Mouse (Mus musculus) liver, embryonic 12.5 days (tissue): ENCODE results near the gene Adamts6. TPM values are rescaled to one million over a fixed set of nuclear protein-coding genes. Genes with fewer than 3 reads are reported as not detected.

Source experiments
- ATAC-seq: fragments of 200-750 bp; cut with Nextera tagmentation; 2 replicates; pipeline ENCODE4 v1.8.0; 2017; ENCODE audit warnings: moderate number of reproducible peaks, mild to moderate bottlenecking, moderate library complexity
- H3K27ac ChIP-seq: fragments of 300-500 bp; sonication (generic); 2 replicates; pipeline ENCODE4 v1.5.1; 2016; ENCODE audit warnings: mild to moderate bottlenecking
- H3K27me3 ChIP-seq: fragments of 300-500 bp; sonication (generic); replicated peaks from 2 replicates; pipeline ENCODE4 v1.6.1; 2016; ENCODE audit warnings: mild to moderate bottlenecking, moderate library complexity
- H3K36me3 ChIP-seq: fragments of 300-500 bp; sonication (generic); 2 replicates; pipeline ENCODE4 v1.6.1; 2016; ENCODE audit warnings: mild to moderate bottlenecking, moderate library complexity
- H3K4me1 ChIP-seq: fragments of 300-500 bp; sonication (generic); 2 replicates; pipeline ENCODE4 v1.6.1; 2016
- H3K4me2 ChIP-seq: fragments of 300-500 bp; sonication (generic); 2 replicates; pipeline ENCODE4 v1.6.1; 2016; ENCODE audit warnings: mild to moderate bottlenecking, moderate library complexity
- H3K4me3 ChIP-seq: fragments of 300-500 bp; sonication (generic); 2 replicates; pipeline ENCODE4 v1.5.1; 2016; ENCODE audit warnings: mild to moderate bottlenecking, moderate library complexity
- H3K9ac ChIP-seq: fragments of 300-500 bp; sonication (generic); 2 replicates; pipeline ENCODE4 v1.6.1; 2016; ENCODE audit warnings: mild to moderate bottlenecking, moderate library complexity
- H3K9me3 ChIP-seq: fragments of 300-500 bp; sonication (generic); replicated peaks from 2 replicates; pipeline ENCODE4 v1.6.1; 2016; ENCODE audit warnings: mild to moderate bottlenecking, moderate library complexity
- WGBS: fragments of 180-500 bp; shearing (Covaris S2); methylation state at CpG from one replicate; pipeline ENCODE4 v1.1.7; 2016; ENCODE audit not compliant: insufficient replicate concordance; 5-methylcytosine and 5-hydroxymethylcytosine counted together
- polyA plus RNA-seq: library from polyadenylated mRNA; unstranded; fragments of >200 nt; fragmentation: Nextera tagmentation; extraction: Ambion mirVana; gene quantifications from 2 replicates; pipeline ENCODE4 v1.2.1, GENCODE M21; 2016

Gene Adamts6
- polyA plus RNA-seq, 1 experiment from 2014 or later: 0.25 TPM

- Histone ChIP-seq H3K27ac (no peak overlapping the region), H3K4me3 (no peak overlapping the region), H3K9ac (no peak overlapping the region), H3K9me3 (no peaks in the 10 kb centered on the region), H3K4me2 (no peak overlapping the region), H3K36me3 (no peaks in the 10 kb centered on the region), H3K4me1 (no peaks in the 10 kb centered on the region), H3K27me3 (no peaks in the 10 kb centered on the region)
- no peak for ATAC-seq
- WGBS: 76% methylated on average over 8 of the region's 8 CpGs
Measured at GRCm38 (mm10) chr13:104393427-104394356, 106.1 kb downstream of the Adamts6 start.

GRCm38 (mm10) chr13:104397814-104398213, 110.2 kb downstream of the Adamts6 start:
- Histone ChIP-seq H3K36me3 (no peaks in the 10 kb centered on the region), H3K4me2 (no peak overlapping the region), H3K27me3 (no peaks in the 10 kb centered on the region), H3K4me3 (no peak overlapping the region), H3K9me3 (no peaks in the 10 kb centered on the region), H3K4me1 (no peaks in the 10 kb centered on the region), H3K27ac (no peak overlapping the region), H3K9ac (no peak overlapping the region)
- no peak for ATAC-seq
- WGBS: 70% methylated on average over 8 of the region's 8 CpGs

- H3K9ac ChIP-seq: no peak overlapping the region
- no peaks in the 10 kb centered on the region for H3K36me3 ChIP-seq
- WGBS: 85% methylated on average over 2 of the region's 2 CpGs
- H3K27ac ChIP-seq: no peak overlapping the region
- H3K4me3 ChIP-seq: no peak overlapping the region
- H3K9me3 ChIP-seq: no peaks in the 10 kb centered on the region
- H3K27me3 ChIP-seq: no peaks in the 10 kb centered on the region
- no peak for ATAC-seq
- no peaks in the 10 kb centered on the region for H3K4me1 ChIP-seq
- no peak overlapping the region for H3K4me2 ChIP-seq
Measured at GRCm38 (mm10) chr13:104432734-104433133, 145.1 kb downstream of the Adamts6 start.

GRCm38 (mm10) chr13:104442559-104442958, 154.9 kb downstream of the Adamts6 start:
- Histone ChIP-seq H3K4me2 (no peak overlapping the region), H3K4me3 (no peak overlapping the region), H3K27ac (no peak overlapping the region), H3K4me1 (no peaks in the 10 kb centered on the region), H3K9ac (no peak overlapping the region), H3K36me3 (no peaks in the 10 kb centered on the region), H3K27me3 (no peaks in the 10 kb centered on the region), H3K9me3 (no peaks in the 10 kb centered on the region)
- no peak for ATAC-seq
- WGBS: 75% methylated on average over 7 of the region's 7 CpGs

- Histone ChIP-seq H3K36me3 (no peaks in the 10 kb centered on the region), H3K9me3 (no peaks in the 10 kb centered on the region), H3K27ac (no peak overlapping the region), H3K9ac (no peak overlapping the region), H3K4me1 (no peaks in the 10 kb centered on the region), H3K4me3 (no peak overlapping the region), H3K27me3 (no peaks in the 10 kb centered on the region), H3K4me2 (no peak overlapping the region)
- 32% methylated on average over 1 of the region's 1 CpGs for WGBS
- ATAC-seq: no peak
Measured at GRCm38 (mm10) chr13:104445437-104445836, 157.8 kb downstream of the Adamts6 start.

GRCm38 (mm10) chr13:104446974-104447373, 159.3 kb downstream of the Adamts6 start:
- H3K9me3 ChIP-seq: no peaks in the 10 kb centered on the region
- WGBS: 46% methylated on average over 1 of the region's 1 CpGs
- H3K4me2 ChIP-seq: no peak overlapping the region
- no peak overlapping the region for H3K9ac ChIP-seq
- H3K27me3 ChIP-seq: no peaks in the 10 kb centered on the region
- no peak overlapping the region for H3K27ac ChIP-seq
- no peaks in the 10 kb centered on the region for H3K4me1 ChIP-seq
- H3K36me3 ChIP-seq: no peaks in the 10 kb centered on the region
- H3K4me3 ChIP-seq: no peak overlapping the region
- no peak for ATAC-seq

GRCm38 (mm10) chr13:104447470-104447869, 159.8 kb downstream of the Adamts6 start:
- Histone ChIP-seq H3K36me3 (no peaks in the 10 kb centered on the region), H3K27me3 (no peaks in the 10 kb centered on the region), H3K4me2 (no peak overlapping the region), H3K4me1 (no peaks in the 10 kb centered on the region), H3K9ac (no peak overlapping the region), H3K27ac (no peak overlapping the region), H3K9me3 (no peaks in the 10 kb centered on the region), H3K4me3 (no peak overlapping the region)
- no peak for ATAC-seq

- ATAC-seq: no peak
- Histone ChIP-seq H3K4me2 (no peak overlapping the region), H3K27ac (no peak overlapping the region), H3K9ac (no peak overlapping the region), H3K27me3 (no peaks in the 10 kb centered on the region), H3K9me3 (no peaks in the 10 kb centered on the region), H3K4me3 (no peak overlapping the region), H3K36me3 (no peaks in the 10 kb centered on the region), H3K4me1 (no peaks in the 10 kb centered on the region)
- WGBS: 48% methylated on average over 1 of the region's 1 CpGs
Measured at GRCm38 (mm10) chr13:104448349-104448748, 160.7 kb downstream of the Adamts6 start.

- Histone ChIP-seq H3K9ac (no peak overlapping the region), H3K4me2 (no peak overlapping the region), H3K27me3 (no peaks in the 10 kb centered on the region), H3K4me1 (no peaks in the 10 kb centered on the region), H3K9me3 (no peaks in the 10 kb centered on the region), H3K4me3 (no peak overlapping the region), H3K36me3 (no peaks in the 10 kb centered on the region), H3K27ac (no peak overlapping the region)
- ATAC-seq: no peak
- WGBS: 74% methylated on average over 1 of the region's 1 CpGs
Measured at GRCm38 (mm10) chr13:104453271-104453974, 165.8 kb downstream of the Adamts6 start.

- no peaks in the 10 kb centered on the region for H3K4me1 ChIP-seq
- no peaks in the 10 kb centered on the region for H3K36me3 ChIP-seq
- H3K27ac ChIP-seq: no peak overlapping the region
- no peak overlapping the region for H3K9ac ChIP-seq
- no peak overlapping the region for H3K4me2 ChIP-seq
- no peak for ATAC-seq
- 80% methylated on average over 1 of the region's 1 CpGs for WGBS
- no peaks in the 10 kb centered on the region for H3K27me3 ChIP-seq
- H3K4me3 ChIP-seq: no peak overlapping the region
- H3K9me3 ChIP-seq: no peaks in the 10 kb centered on the region
Measured at GRCm38 (mm10) chr13:104460287-104460686, 172.7 kb downstream of the Adamts6 start.

GRCm38 (mm10) chr13:104468061-104468460, 180.4 kb downstream of the Adamts6 start:
- 60% methylated on average over 1 of the region's 1 CpGs for WGBS
- no peak overlapping the region for H3K4me2 ChIP-seq
- no peaks in the 10 kb centered on the region for H3K36me3 ChIP-seq
- no peaks in the 10 kb centered on the region for H3K4me1 ChIP-seq
- no peaks in the 10 kb centered on the region for H3K27me3 ChIP-seq
- H3K9me3 ChIP-seq: no peaks in the 10 kb centered on the region
- H3K27ac ChIP-seq: no peak overlapping the region
- H3K4me3 ChIP-seq: no peak overlapping the region
- ATAC-seq: no peak
- H3K9ac ChIP-seq: no peak overlapping the region

- no peak overlapping the region for H3K4me2 ChIP-seq
- H3K9ac ChIP-seq: no peak overlapping the region
- H3K4me1 ChIP-seq: no peaks in the 10 kb centered on the region
- 75% methylated on average over 9 of the region's 9 CpGs for WGBS
- no peaks in the 10 kb centered on the region for H3K27me3 ChIP-seq
- no peak overlapping the region for H3K27ac ChIP-seq
- no peak for ATAC-seq
- H3K4me3 ChIP-seq: no peak overlapping the region
- H3K36me3 ChIP-seq: no peaks in the 10 kb centered on the region
- no peaks in the 10 kb centered on the region for H3K9me3 ChIP-seq
Measured at GRCm38 (mm10) chr13:104476285-104476956, 188.8 kb downstream of the Adamts6 start.
